Mouse (Mus musculus) intestine, postnatal 0 days (tissue): Measurements from ENCODE around the gene Gm45837. TPM values are rescaled to one million over a fixed set of nuclear protein-coding genes. Genes with fewer than 3 reads are reported as not detected.

Experiments used
- ATAC-seq: fragments of 200-750 bp; cut with Nextera tagmentation; 2 replicates; pipeline ENCODE4 v1.8.0; 2017; ENCODE audit warnings: mild to moderate bottlenecking, moderate TSS enrichment, moderate library complexity
- H3K27ac ChIP-seq: fragments of 300-500 bp; sonication (generic); 2 replicates; pipeline ENCODE4 v1.5.1; 2014; ENCODE audit warnings: mild to moderate bottlenecking, low read depth, low read length, moderate library complexity
- H3K27me3 ChIP-seq: fragments of 300-500 bp; sonication (generic); replicated peaks from 2 replicates; pipeline ENCODE4 v1.6.1; 2014; ENCODE audit warnings: low read length, mixed read lengths; ENCODE audit not compliant: control insufficient read depth, insufficient read depth
- H3K36me3 ChIP-seq: fragments of 300-500 bp; sonication (generic); 2 replicates; pipeline ENCODE4 v1.6.1; 2014; ENCODE audit warnings: mild to moderate bottlenecking, moderate library complexity; ENCODE audit not compliant: control insufficient read depth, insufficient read depth
- H3K4me1 ChIP-seq: fragments of 300-500 bp; sonication (generic); replicated peaks from 2 replicates; pipeline ENCODE4 v1.6.1; 2014; ENCODE audit warnings: antibody characterized with exemption, low read length, mixed read lengths; ENCODE audit not compliant: control insufficient read depth, insufficient read depth
- H3K4me2 ChIP-seq: fragments of 300-500 bp; sonication (generic); replicated peaks from 2 replicates; pipeline ENCODE4 v1.6.1; 2014; ENCODE audit warnings: low read depth, mild to moderate bottlenecking, moderate library complexity
- H3K4me3 ChIP-seq: fragments of 300-500 bp; sonication (generic); 2 replicates; pipeline ENCODE4 v1.5.1; 2014; ENCODE audit warnings: low read depth, low read length
- H3K9ac ChIP-seq: fragments of 300-500 bp; sonication (generic); 2 replicates; pipeline ENCODE4 v1.6.1; 2014; ENCODE audit warnings: mild to moderate bottlenecking, low read depth, low read length
- H3K9me3 ChIP-seq: fragments of 300-500 bp; sonication (generic); 2 replicates; pipeline ENCODE4 v1.6.1; 2016; ENCODE audit warnings: mixed run types; ENCODE audit not compliant: control insufficient read depth
- CTCF ChIP-seq: sonication (generic); IDR thresholded peaks from 2 replicates; pipeline ENCODE4 v1.5.1; 2016; ENCODE audit warnings: low read depth, mild to moderate bottlenecking, control low read depth, antibody characterized with exemption, moderate library complexity
- WGBS: fragments of 180-500 bp; shearing (Covaris S2); extraction: QIAGEN DNeasy Blood & Tissue Kit; methylation state at CpG from one replicate; pipeline ENCODE4 v1.1.7; 2014; 5-methylcytosine and 5-hydroxymethylcytosine counted together
- polyA plus RNA-seq: library from polyadenylated mRNA; unstranded; fragments of >200 nt; fragmentation: Nextera tagmentation; extraction: Ambion mirVana; gene quantifications from 2 replicates; pipeline ENCODE4 v1.2.1, GENCODE M21; 2015

The Gm45837 gene
- polyA plus RNA-seq, 1 experiment from 2014 or later: not detected

- Histone ChIP-seq H3K4me3 (no peak overlapping the region), H3K9ac (no peak overlapping the region), H3K4me2 (no peak overlapping the region), H3K27ac (no peak overlapping the region), H3K9me3 (no peaks in the 10 kb centered on the region), H3K4me1 (no peaks in the 10 kb centered on the region; the same call in 1 of the 2 replicates), H3K27me3 (peaks cover 2% of the 10 kb centered on the region; the same call in 1 of the 2 replicates), H3K36me3 (peaks cover 29% of the 10 kb centered on the region; the same call in 1 of the 2 replicates)
- TF ChIP-seq CTCF: no peak
- WGBS: 34% methylated on average over 6 of the region's 7 CpGs
- ATAC-seq: peak; percentile 28; the same call in 1 of the 2 replicates
Measured at GRCm38 (mm10) chr7:101414661-101415511, 4.2 kb downstream of the Gm45837 start.

GRCm38 (mm10) chr7:101415512-101416100 lies 4.9 kb downstream of the Gm45837 start:
- Histone ChIP-seq H3K27ac (no peak overlapping the region), H3K9ac (no peak overlapping the region), H3K4me2 (no peak overlapping the region), H3K4me1 (no peaks in the 10 kb centered on the region; the same call in 1 of the 2 replicates), H3K36me3 (peaks cover 26% of the 10 kb centered on the region; the same call in 1 of the 2 replicates), H3K4me3 (no peak overlapping the region), H3K27me3 (peaks cover 2% of the 10 kb centered on the region; the same call in 1 of the 2 replicates), H3K9me3 (no peaks in the 10 kb centered on the region)
- TF ChIP-seq CTCF: no peak
- WGBS: 39% methylated on average over 8 of the region's 8 CpGs
- ATAC-seq: no peak

GRCm38 (mm10) chr7:101416391-101416790 lies 5.7 kb downstream of the Gm45837 start:
- peaks cover 2% of the 10 kb centered on the region; the same call in 1 of the 2 replicates for H3K27me3 ChIP-seq
- no peaks in the 10 kb centered on the region; the same call in 1 of the 2 replicates for H3K4me1 ChIP-seq
- WGBS: 33% methylated on average over 5 of the region's 5 CpGs
- ATAC-seq: no peak
- no peak overlapping the region for H3K27ac ChIP-seq
- H3K36me3 ChIP-seq: peaks cover 20% of the 10 kb centered on the region; the same call in 1 of the 2 replicates
- H3K4me2 ChIP-seq: no peak overlapping the region
- no peak overlapping the region for H3K4me3 ChIP-seq
- no peaks in the 10 kb centered on the region for H3K9me3 ChIP-seq
- no peak overlapping the region for H3K9ac ChIP-seq
- no peak for TF ChIP-seq CTCF

GRCm38 (mm10) chr7:101419013-101419770 lies 8.5 kb downstream of the Gm45837 start:
- WGBS: 5% methylated on average over 27 of the region's 27 CpGs
- Histone ChIP-seq H3K4me2 (no peak overlapping the region), H3K27ac (no peak overlapping the region), H3K9me3 (no peaks in the 10 kb centered on the region), H3K4me3 (no peak overlapping the region), H3K9ac (no peak overlapping the region), H3K36me3 (peaks cover 6% of the 10 kb centered on the region; the same call in 1 of the 2 replicates), H3K4me1 (no peaks in the 10 kb centered on the region; the same call in 1 of the 2 replicates), H3K27me3 (peaks cover 2% of the 10 kb centered on the region; the same call in 1 of the 2 replicates)
- no peak for ATAC-seq
- TF ChIP-seq CTCF: no peak

GRCm38 (mm10) chr7:101421529-101421928 lies 10.8 kb downstream of the Gm45837 start, which contains the start of gene Pde2a:
TSS of gene Pde2a (plus strand) at chr7:101421691.
- TF ChIP-seq CTCF: no peak
- H3K36me3 ChIP-seq: no peaks in the 10 kb centered on the region
- no peak within 1 kb of the TSS for H3K9ac ChIP-seq
- WGBS: 13% methylated on average over 6 of the region's 6 CpGs
- H3K27ac ChIP-seq: no peak within 1 kb of the TSS
- no peaks in the 10 kb centered on the region for H3K9me3 ChIP-seq
- no peaks in the 10 kb centered on the region for H3K4me1 ChIP-seq
- ATAC-seq: no peak
- H3K4me2 ChIP-seq: no peak within 1 kb of the TSS
- no peak within 1 kb of the TSS for H3K4me3 ChIP-seq
- H3K27me3 ChIP-seq: peaks cover 2% of the 10 kb centered on the region; the same call in 1 of the 2 replicates
